Mouse (Mus musculus): Measurements from ENCODE around the gene Fbxo47.
A peak's percentile ranks its signal among the peaks of the same experiment; 100 is the strongest.

Fbxo47 gene

GRCm38 (mm10) chr11:97829365-97829764 is 54.6 kb downstream of the Fbxo47 start:
- no peak for DNase-seq

DNA sequence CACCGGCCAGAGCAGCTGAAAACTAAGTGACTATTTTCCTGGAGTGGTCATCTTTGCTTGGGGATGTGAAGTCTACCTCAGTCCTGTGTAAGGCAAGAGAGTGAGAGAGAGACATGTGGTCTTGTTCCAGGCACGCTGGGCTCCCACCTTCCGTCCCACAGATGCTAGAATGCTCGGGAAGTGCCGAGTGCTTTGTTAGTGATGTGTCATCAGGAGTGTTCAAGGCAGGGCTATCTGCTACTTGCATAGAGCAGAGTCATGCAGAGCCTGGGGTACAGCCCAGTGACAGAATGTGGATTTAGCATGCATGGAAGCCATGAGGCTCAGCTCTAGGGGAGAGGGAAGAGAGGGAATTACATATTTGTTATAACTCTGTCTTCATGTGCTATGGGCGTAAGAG is 56.3 kb downstream of the Fbxo47 start:
- no peak for DNase-seq

- no peak for DNase-seq
Observed at GRCm38 (mm10) chr11:97826414-97826813, 57.5 kb downstream of the Fbxo47 start.

DNA sequence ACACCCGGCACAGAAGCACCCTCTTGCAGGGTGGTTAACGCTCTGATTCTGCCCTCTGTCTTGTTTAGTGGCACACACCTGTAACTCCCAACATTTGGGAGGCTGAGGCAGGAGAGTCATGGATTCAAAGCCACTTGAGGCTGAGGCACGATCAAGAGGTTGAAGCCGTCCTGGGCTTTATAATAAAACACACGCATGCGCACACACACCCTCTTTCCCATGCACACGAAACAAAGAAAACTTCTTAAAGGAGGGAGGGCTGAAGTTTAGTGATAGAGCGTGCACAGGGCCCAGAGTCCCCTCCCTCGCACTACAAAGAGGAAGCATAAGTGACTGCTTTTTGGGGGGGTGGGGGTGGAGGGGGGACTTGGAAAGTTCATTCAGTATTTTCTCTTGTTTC is 58.0 kb downstream of the Fbxo47 start:
- no peak for DNase-seq

- DNase-seq: no peak
Observed at GRCm38 (mm10) chr11:97825295-97825694, 58.7 kb downstream of the Fbxo47 start.

- no peak for DNase-seq
Observed at GRCm38 (mm10) chr11:97824895-97825294, 59.1 kb downstream of the Fbxo47 start.

DNA sequence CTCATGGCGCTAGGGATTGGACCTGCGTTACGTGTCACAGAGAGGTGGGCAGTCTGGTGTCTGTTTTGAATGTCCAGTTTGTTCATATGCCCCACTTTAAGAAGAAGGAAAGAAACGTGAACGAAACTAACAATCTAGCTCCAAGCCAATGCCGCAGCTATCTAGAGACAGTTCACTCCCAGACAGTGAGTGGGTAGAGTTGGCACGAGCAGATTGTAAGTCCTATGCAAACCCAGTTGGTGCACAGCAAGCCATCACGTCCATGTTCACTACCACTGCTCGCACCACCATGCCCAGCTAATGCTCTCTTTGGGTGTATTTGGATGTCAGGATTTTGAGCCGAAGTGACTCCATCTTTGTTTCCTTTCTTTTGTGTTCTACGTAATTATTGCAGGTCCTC is 59.8 kb downstream of the Fbxo47 start:
- no peak for DNase-seq

- DNase-seq: peak; percentile 28
Observed at GRCm38 (mm10) chr11:97822840-97823603, 60.9 kb downstream of the Fbxo47 start.

GRCm38 (mm10) chr11:97821401-97822064 is 62.4 kb downstream of the Fbxo47 start:
- no peak for DNase-seq

DNA sequence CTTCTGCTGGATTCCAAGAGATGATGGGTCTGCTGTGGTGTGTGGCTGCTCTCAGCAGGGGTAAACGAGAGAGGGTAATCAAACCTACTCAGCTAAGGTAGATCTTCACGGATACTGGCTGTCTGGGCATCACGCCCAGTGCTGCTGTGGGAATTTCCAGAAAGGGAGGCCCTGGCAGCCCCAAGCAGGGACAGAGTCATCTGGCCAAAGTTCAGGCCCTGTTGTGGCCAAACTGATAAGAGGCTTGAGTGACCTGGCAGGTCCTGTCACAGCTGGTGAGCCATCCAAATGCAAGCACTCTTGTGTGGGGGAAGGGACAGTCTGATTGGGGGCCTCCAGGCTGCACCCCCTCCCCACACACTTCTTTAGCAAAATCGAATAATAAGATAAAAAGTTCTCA is 63.1 kb downstream of the Fbxo47 start:
- peak; percentile 89 for DNase-seq

DNA sequence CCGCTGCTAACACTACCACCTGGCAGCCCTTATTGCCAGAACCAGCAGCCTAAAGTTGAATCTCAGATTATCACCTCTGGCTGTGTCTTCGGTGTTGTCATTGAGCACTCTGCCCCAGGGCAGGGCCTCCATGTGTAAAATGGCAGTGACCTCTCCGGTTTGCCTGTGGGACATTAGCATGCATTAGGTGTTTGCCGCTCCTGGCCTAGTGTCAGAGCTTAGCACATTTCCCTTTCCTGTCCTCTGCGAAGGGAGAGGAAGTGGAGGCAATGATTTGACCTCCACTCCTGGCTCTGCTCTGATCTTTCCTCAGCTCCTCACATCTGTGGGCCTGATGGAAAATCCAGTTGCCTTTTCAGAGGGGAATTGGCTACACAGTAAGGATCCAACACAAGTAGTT is 64.0 kb downstream of the Fbxo47 start:
- no peak for DNase-seq

GRCm38 (mm10) chr11:97819102-97819501 is 64.9 kb downstream of the Fbxo47 start:
- DNase-seq: no peak

DNA sequence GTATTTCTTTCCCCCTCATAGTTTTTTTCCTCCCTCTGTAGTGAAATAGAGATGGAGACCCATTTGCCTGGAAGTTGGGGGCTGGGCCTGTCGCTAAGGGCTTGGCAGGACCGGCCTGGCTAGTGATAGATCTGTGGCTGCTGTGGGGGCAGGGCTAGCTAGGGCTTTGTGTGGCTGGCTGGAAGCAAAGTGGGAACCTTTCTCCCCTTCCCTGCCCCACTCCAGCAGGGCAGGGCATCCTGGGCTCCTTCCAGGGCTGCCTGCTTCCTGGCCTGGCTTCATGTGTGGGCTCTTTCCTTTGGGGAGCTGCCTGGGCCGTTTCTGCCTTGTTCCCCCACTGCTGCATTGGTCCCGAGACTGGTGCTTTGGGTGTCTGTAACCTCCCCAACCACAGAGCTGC is 65.4 kb downstream of the Fbxo47 start:
- no peak for DNase-seq

- no peak for DNase-seq
Observed at GRCm38 (mm10) chr11:97818003-97818402, 66.0 kb downstream of the Fbxo47 start.

- DNase-seq: peak; percentile 71
Observed at GRCm38 (mm10) chr11:97817379-97817778, 66.6 kb downstream of the Fbxo47 start.

- DNase-seq: peak; percentile 25
Observed at GRCm38 (mm10) chr11:97816916-97817315, 67.0 kb downstream of the Fbxo47 start.

DNA sequence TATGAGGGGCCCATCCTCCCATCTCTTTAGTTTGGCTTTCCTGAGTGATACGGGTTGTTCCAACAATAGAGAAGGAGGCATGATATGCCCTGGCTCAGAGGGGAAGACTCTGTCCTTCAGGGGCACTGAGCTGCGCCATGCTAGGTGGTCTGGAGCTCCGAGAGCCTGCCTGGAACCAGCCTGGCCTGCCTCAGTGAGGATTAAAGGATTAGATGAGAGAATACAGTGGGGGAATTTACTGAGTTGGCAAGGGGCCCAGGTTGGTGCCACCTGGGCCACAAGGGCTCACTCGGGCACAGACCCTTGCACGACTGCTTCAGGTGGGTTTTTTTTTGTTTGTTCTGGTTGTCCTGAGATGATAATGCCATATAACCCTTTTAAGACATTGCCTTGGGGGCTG is 67.8 kb downstream of the Fbxo47 start:
- no peak for DNase-seq

- no peak for DNase-seq
Observed at GRCm38 (mm10) chr11:97815736-97816135, 68.2 kb downstream of the Fbxo47 start.

- DNase-seq: peak; percentile 78
Observed at GRCm38 (mm10) chr11:97813746-97814515, 70.0 kb downstream of the Fbxo47 start.

DNA sequence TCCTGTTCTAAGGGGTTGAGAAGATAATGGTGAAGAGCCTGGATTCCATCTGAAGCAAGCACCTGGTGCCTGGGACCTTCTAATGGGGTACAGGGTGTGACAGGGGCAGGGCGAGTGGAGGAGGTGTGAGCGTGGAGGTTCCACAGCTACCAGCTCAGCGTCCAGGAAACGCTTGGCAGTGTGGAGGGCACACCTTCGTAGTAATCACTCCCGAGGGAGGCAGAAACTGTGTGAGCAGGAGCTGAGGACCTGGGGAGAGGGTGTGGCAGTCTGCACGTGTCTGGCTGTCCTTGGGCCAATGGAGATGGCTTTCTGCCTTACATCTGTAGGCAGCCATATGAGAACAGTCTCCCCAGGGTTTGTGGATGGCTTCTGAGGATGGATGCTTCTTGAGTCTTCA is 70.9 kb downstream of the Fbxo47 start:
- DNase-seq: no peak

GRCm38 (mm10) chr11:97812491-97812921 is 71.4 kb downstream of the Fbxo47 start:
- no peak for DNase-seq

GRCm38 (mm10) chr11:97811569-97812362 is 72.2 kb downstream of the Fbxo47 start:
- peak; percentile 80 for DNase-seq

GRCm38 (mm10) chr11:97810970-97811369 is 73.0 kb downstream of the Fbxo47 start:
- no peak for DNase-seq

Data from kidney, adult 18-20 months (tissue).